Mouse (Mus musculus) midbrain, embryonic 14.5 days (tissue): ENCODE measurements around the gene Arnt2. TPM values are rescaled to one million over a fixed set of nuclear protein-coding genes. Genes with fewer than 3 reads are reported as not detected.

Source experiments
- ATAC-seq: fragments of 200-750 bp; cut with Nextera tagmentation; 2 replicates; pipeline ENCODE4 v1.8.0; 2017; ENCODE audit warnings: moderate number of reproducible peaks, moderate library complexity; ENCODE audit not compliant: low FRiP score, low TSS enrichment
- DNase-seq: peaks from one replicate; pipeline ENCODE4 v3.0.0-alpha.2; 2015
- H3K27ac ChIP-seq: fragments of 300-500 bp; sonication (generic); replicated peaks from 2 replicates; pipeline ENCODE4 v1.5.1; 2014; ENCODE audit warnings: mild to moderate bottlenecking, low read depth, low read length, moderate library complexity
- H3K27me3 ChIP-seq: fragments of 300-500 bp; sonication (generic); 2 replicates; pipeline ENCODE4 v1.6.1; 2014; ENCODE audit warnings: low read length, control low read depth, mixed read lengths; ENCODE audit not compliant: control insufficient read depth, insufficient read depth
- H3K36me3 ChIP-seq: fragments of 300-500 bp; sonication (generic); 2 replicates; pipeline ENCODE4 v1.6.1; 2014; ENCODE audit warnings: low read length, control low read depth; ENCODE audit not compliant: control insufficient read depth, insufficient read depth
- H3K4me1 ChIP-seq: fragments of 300-500 bp; sonication (generic); 2 replicates; pipeline ENCODE4 v1.6.1; 2014; ENCODE audit warnings: mild to moderate bottlenecking, antibody characterized with exemption, low read length, control low read depth; ENCODE audit not compliant: control insufficient read depth, insufficient read depth
- H3K4me2 ChIP-seq: fragments of 300-500 bp; sonication (generic); 2 replicates; pipeline ENCODE4 v1.6.1; 2014; ENCODE audit warnings: mild to moderate bottlenecking, low read length, moderate library complexity
- H3K4me3 ChIP-seq: fragments of 300-500 bp; sonication (generic); replicated peaks from 2 replicates; pipeline ENCODE4 v1.5.1; 2014; ENCODE audit warnings: low read depth, low read length
- H3K9ac ChIP-seq: fragments of 300-500 bp; sonication (generic); replicated peaks from 2 replicates; pipeline ENCODE4 v1.6.1; 2014; ENCODE audit warnings: mild to moderate bottlenecking, low read length, moderate library complexity
- H3K9me3 ChIP-seq: fragments of 300-500 bp; sonication (generic); 2 replicates; pipeline ENCODE4 v1.6.1; 2016; ENCODE audit warnings: low read length, control low read depth, mixed read lengths; ENCODE audit not compliant: control insufficient read depth
- WGBS: fragments of 180-500 bp; shearing (Covaris S2); extraction: QIAGEN DNeasy Blood & Tissue Kit; methylation state at CpG from one replicate; pipeline ENCODE4 v1.1.7; 2014; 5-methylcytosine and 5-hydroxymethylcytosine counted together
- polyA plus RNA-seq: library from polyadenylated mRNA; unstranded; fragments of >200 nt; fragmentation: Nextera tagmentation; extraction: Ambion mirVana; gene quantifications from 2 replicates; pipeline ENCODE4 v1.2.1, GENCODE M21; 2014

The Arnt2 gene
- polyA plus RNA-seq, 1 experiment from 2014 or later: 82.1 TPM

DNA sequence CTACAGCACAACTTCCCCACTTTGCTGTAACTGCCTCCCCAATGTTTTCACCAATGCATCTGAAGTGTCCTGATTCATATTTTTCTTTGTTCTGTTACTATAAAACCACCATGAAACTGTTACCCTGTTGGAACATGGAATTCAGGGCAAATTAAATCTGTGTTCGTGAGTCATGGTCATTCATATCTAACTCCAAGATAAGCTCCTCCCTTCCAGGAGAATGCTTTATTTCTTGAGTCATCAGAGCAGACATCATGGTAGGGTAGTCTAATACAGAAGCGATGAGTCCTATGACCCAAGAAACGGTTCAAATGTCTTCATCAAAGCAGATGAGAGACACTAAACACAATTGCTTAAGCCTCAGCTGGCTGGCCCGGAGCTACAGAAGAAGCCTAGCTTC lies 25.2 kb downstream of the Arnt2 start:
- Histone ChIP-seq H3K36me3 (no peaks in the 10 kb centered on the region), H3K4me3 (no peak overlapping the region), H3K9ac (no peak overlapping the region), H3K27me3 (no peaks in the 10 kb centered on the region), H3K4me1 (no peaks in the 10 kb centered on the region), H3K27ac (no peak overlapping the region), H3K4me2 (no peak overlapping the region), H3K9me3 (no peaks in the 10 kb centered on the region)
- no peak for ATAC-seq
- WGBS: 92% methylated on average over 4 of the region's 4 CpGs
- no peak for DNase-seq

DNA sequence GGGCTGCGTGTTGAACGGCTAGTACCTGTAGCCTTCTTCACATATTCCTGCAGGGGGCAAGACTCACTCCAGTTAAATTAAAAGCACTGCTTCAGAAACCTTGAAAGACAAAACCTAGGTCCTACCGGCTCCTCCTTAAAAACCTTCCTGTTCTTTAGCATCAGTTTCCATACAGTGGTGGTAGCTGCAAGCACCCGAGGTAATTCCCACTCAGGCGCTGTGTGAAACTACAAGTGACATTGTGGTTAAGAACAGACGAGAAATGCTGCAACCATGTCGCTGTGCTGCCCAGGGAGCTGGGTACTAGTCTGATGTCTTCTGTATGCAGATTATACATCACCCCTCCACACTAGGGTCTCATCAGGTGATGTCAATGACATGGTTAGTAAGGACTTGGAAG lies 25.9 kb downstream of the Arnt2 start:
- H3K27me3 ChIP-seq: no peaks in the 10 kb centered on the region
- no peaks in the 10 kb centered on the region for H3K9me3 ChIP-seq
- WGBS: 93% methylated on average over 7 of the region's 7 CpGs
- ATAC-seq (no peak), DNase-seq (no peak)
- H3K27ac ChIP-seq: no peak overlapping the region
- H3K4me3 ChIP-seq: no peak overlapping the region
- no peaks in the 10 kb centered on the region for H3K36me3 ChIP-seq
- 0 out of 2 replicates have a peak, but pooled peaks cover 2% of the 10 kb centered on the region for H3K4me1 ChIP-seq
- H3K9ac ChIP-seq: no peak overlapping the region
- no peak overlapping the region for H3K4me2 ChIP-seq

DNA sequence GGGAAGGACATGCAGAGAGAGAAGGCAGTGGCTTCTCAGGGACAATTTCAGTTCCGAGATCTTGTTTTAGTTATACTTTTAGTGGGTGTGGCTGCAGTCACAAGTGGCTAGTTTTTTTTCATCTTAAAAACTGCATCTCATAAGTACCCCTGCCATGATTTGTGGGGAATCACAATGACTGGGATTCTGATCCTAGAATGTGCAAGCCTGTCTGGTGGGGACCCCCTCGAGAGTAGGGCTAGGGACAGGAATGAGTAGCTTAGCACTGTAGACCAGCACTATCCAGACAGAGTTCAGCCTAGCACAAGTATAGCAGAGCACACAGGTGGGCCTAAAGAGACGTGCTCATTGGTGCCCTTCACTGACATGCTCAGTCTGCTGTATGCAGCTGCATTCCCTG lies 27.6 kb downstream of the Arnt2 start:
- no peak for DNase-seq
- Histone ChIP-seq H3K36me3 (no peaks in the 10 kb centered on the region), H3K4me2 (no peak overlapping the region), H3K9me3 (no peaks in the 10 kb centered on the region), H3K4me3 (no peak overlapping the region), H3K4me1 (0 out of 2 replicates have a peak, but pooled peaks cover 10% of the 10 kb centered on the region), H3K9ac (no peak overlapping the region), H3K27ac (no peak overlapping the region), H3K27me3 (no peaks in the 10 kb centered on the region)
- no peak for ATAC-seq
- WGBS: 92% methylated on average over 3 of the region's 3 CpGs

DNA sequence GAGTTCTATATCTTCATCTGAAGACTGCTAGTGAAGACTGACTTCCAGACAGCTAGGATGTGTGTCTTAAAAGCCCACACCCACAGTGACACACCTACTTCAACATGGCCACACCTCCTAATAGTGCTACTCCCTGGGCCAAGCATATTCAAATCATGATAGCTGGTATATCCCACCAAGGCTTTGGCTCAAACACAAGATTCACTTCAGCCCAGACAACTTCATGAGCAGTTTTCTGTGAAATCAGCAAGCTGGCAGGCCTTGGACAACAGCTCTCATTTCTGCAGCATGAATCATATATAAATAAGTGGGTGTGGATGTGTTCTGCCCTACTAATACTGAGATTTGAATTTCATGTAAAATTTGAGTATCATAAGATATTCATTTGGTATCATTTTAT lies 29.2 kb downstream of the Arnt2 start:
- Histone ChIP-seq H3K27me3 (no peaks in the 10 kb centered on the region), H3K27ac (no peak overlapping the region), H3K9ac (no peak overlapping the region), H3K4me1 (0 out of 2 replicates have a peak, but pooled peaks cover 10% of the 10 kb centered on the region), H3K9me3 (no peaks in the 10 kb centered on the region), H3K4me2 (no peak overlapping the region), H3K4me3 (no peak overlapping the region), H3K36me3 (no peaks in the 10 kb centered on the region)
- ATAC-seq: no peak
- DNase-seq: no peak

DNA sequence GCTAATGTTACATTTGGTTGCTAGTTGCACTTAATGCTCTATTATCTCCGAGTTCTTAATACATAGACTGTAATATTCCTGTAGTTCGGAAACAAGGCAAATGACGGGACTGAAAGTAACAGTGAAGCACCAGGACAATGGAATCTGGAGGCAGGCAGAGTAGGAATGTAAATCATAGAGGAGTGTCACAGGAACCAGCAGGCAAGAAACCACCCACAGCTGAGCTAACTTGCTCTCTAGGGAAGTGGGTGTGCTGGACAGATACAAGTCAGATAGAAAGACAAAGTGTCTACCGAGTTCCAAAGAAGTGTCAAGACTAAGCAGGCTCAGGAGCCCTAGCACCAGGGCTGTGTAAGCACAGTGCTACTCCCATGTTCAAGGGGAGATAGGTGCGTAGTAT lies 32.6 kb downstream of the Arnt2 start:
- WGBS: 77% methylated on average over 5 of the region's 5 CpGs
- Histone ChIP-seq H3K27me3 (no peaks in the 10 kb centered on the region), H3K9ac (no peak overlapping the region), H3K36me3 (no peaks in the 10 kb centered on the region), H3K9me3 (no peaks in the 10 kb centered on the region), H3K27ac (no peak overlapping the region; the same call in 1 of the 2 replicates), H3K4me2 (no peak overlapping the region), H3K4me1 (peaks cover 23% of the 10 kb centered on the region; the same call in 1 of the 2 replicates), H3K4me3 (no peak overlapping the region)
- no peak for ATAC-seq
- DNase-seq: no peak

DNA sequence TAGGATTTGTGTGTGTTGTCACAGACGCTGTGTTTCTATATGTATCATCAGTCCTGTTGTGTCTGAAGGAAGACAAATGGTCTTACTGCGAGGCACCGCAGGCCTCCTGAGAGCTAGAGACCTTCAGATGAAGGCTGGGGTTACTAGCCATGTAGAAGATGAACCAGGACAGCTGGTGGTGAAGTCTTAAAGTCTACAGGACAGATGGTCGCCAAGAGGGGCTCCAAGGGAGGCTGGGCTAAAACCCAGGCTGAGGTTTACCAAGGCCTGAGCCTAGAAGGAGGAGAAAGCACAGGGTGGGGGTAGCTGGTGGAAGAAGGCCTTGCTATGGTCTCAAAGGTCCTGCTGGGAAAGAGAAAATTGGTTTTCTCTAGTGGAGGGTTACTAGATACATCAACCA lies 36.3 kb downstream of the Arnt2 start:
- H3K36me3 ChIP-seq: no peaks in the 10 kb centered on the region; the same call in 1 of the 2 replicates
- DNase-seq (no peak), ATAC-seq (no peak)
- H3K4me3 ChIP-seq: no peak overlapping the region
- 0 out of 2 replicates have a peak overlapping the region, but pooled peaks have one; percentile 41 for H3K27ac ChIP-seq
- no peak overlapping the region for H3K4me2 ChIP-seq
- H3K9me3 ChIP-seq: no peaks in the 10 kb centered on the region
- WGBS: 92% methylated on average over 4 of the region's 4 CpGs
- H3K4me1 ChIP-seq: peaks cover 25% of the 10 kb centered on the region; the same call in 1 of the 2 replicates
- no peak overlapping the region for H3K9ac ChIP-seq
- no peaks in the 10 kb centered on the region for H3K27me3 ChIP-seq

DNA sequence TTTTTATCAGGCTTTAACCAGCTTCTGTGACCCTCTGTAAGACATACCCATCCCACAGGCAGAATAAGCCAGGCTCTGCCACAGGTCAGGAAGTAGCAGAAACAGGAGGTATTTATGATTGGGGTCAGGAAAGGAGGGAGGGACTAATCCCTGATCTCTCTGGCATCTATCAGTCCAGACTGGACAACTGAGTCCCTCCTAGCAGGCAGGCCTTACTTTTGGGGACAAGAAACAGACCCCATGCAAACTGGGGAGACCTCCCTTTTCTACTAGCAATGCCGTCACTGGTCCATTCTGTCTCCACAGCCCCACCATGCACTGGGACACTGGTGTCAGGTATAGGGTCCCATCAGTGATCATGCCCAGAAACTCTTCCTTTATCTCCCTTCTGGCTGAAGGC lies 37.1 kb downstream of the Arnt2 start:
- Histone ChIP-seq H3K36me3 (no peaks in the 10 kb centered on the region; the same call in 1 of the 2 replicates), H3K9me3 (no peaks in the 10 kb centered on the region), H3K27ac (peak overlapping the region; percentile 83), H3K9ac (no peak overlapping the region; the same call in 1 of the 2 replicates), H3K27me3 (no peaks in the 10 kb centered on the region), H3K4me3 (no peak overlapping the region), H3K4me2 (peak overlapping the region; percentile 23; the same call in 1 of the 2 replicates), H3K4me1 (peaks cover 20% of the 10 kb centered on the region; the same call in 1 of the 2 replicates)
- ATAC-seq (no peak), DNase-seq (no peak)
- 93% methylated on average over 1 of the region's 1 CpGs for WGBS

DNA sequence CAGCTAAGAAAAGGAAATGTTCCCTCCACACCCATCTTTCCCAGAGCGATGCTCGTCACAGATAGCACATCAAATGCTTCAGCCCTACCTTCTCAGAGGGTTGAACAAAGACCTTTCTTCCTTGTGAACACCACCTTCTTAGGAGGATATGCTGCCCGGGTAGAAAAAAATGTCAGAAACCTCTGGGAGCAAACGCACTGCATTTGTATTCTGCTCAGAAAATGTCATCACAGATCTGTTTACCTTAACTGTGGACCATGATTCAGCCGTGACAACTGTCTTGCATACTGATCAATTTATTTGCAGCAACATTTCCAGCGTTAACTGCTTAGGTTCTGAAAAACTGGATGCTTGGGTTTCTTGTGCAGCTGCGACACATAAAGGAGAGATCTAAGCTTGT lies 37.7 kb downstream of the Arnt2 start:
- Histone ChIP-seq H3K9me3 (no peaks in the 10 kb centered on the region), H3K4me2 (peak overlapping the region; percentile 36), H3K36me3 (no peaks in the 10 kb centered on the region; the same call in 1 of the 2 replicates), H3K4me1 (peaks cover 18% of the 10 kb centered on the region; the same call in 1 of the 2 replicates), H3K9ac (no peak overlapping the region; the same call in 1 of the 2 replicates), H3K4me3 (no peak overlapping the region), H3K27me3 (no peaks in the 10 kb centered on the region), H3K27ac (peak overlapping the region; percentile 83)
- 62% methylated on average over 7 of the region's 7 CpGs for WGBS
- peak; percentile 64 for DNase-seq
- ATAC-seq: no peak; the same call in 1 of the 2 replicates

DNA sequence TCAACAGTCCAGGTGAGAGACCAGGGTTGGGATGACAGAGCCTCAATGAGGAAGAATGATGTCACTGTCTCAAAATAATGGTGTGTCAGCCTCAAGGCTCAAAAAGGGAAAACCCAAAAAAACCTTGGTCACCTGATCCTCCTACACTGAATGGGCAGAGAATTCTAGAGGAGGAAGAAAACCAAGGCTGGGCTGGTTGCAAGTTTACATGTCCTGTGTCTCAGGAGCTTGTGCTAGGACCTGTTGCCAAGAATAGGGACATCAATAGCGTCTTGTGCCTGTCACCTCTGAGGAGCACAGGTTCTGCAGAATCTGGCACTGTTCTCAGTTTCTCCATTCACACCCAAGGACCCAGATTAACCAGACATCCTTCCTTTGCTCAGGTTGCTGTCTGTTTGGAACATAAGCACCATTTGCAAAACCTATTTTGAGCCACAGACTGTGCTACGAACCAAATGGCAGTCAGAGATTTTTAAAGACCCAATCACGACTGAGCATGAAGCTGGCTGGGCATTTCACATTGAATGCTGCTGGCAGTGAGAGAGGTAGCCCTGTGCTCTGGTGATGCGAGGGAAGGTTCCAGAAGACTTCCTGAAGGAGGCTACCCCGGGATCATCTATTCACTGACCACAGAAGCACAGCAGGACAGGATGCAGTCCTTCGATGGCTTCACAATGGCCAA lies 38.9 kb downstream of the Arnt2 start:
- H3K4me2 ChIP-seq: peak overlapping the region; percentile 36
- no peaks in the 10 kb centered on the region for H3K9me3 ChIP-seq
- H3K36me3 ChIP-seq: peaks cover 7% of the 10 kb centered on the region; the same call in 1 of the 2 replicates
- no peaks in the 10 kb centered on the region for H3K27me3 ChIP-seq
- peak overlapping the region; percentile 83 for H3K27ac ChIP-seq
- peaks cover 18% of the 10 kb centered on the region; the same call in 1 of the 2 replicates for H3K4me1 ChIP-seq
- H3K4me3 ChIP-seq: no peak overlapping the region
- ATAC-seq (no peak), DNase-seq (no peak)
- 83% methylated on average over 6 of the region's 6 CpGs for WGBS
- no peak overlapping the region for H3K9ac ChIP-seq
